Mouse (Mus musculus) forebrain, embryonic 12.5 days (tissue): ENCODE data around the gene Hmgn1. TPM values are rescaled to one million over a fixed set of nuclear protein-coding genes. Genes with fewer than 3 reads are reported as not detected.

Experiments used
- ATAC-seq: fragments of 200-750 bp; cut with Nextera tagmentation; 2 replicates; pipeline ENCODE4 v1.8.0; 2017; ENCODE audit warnings: moderate TSS enrichment; ENCODE audit not compliant: low FRiP score
- H3K27ac ChIP-seq: fragments of 300-500 bp; sonication (generic); 2 replicates; pipeline ENCODE4 v1.5.1; 2016; ENCODE audit warnings: mild to moderate bottlenecking
- H3K27me3 ChIP-seq: fragments of 300-500 bp; sonication (generic); 2 replicates; pipeline ENCODE4 v1.6.1; 2016; ENCODE audit warnings: mild to moderate bottlenecking
- H3K36me3 ChIP-seq: fragments of 300-500 bp; sonication (generic); replicated peaks from 2 replicates; pipeline ENCODE4 v1.6.1; 2016; ENCODE audit warnings: mild to moderate bottlenecking
- H3K4me1 ChIP-seq: fragments of 300-500 bp; sonication (generic); 2 replicates; pipeline ENCODE4 v1.6.1; 2016
- H3K4me2 ChIP-seq: fragments of 300-500 bp; sonication (generic); 2 replicates; pipeline ENCODE4 v1.6.1; 2016; ENCODE audit warnings: mild to moderate bottlenecking, moderate library complexity
- H3K4me3 ChIP-seq: fragments of 300-500 bp; sonication (generic); replicated peaks from 2 replicates; pipeline ENCODE4 v1.5.1; 2016; ENCODE audit warnings: mild to moderate bottlenecking
- H3K9ac ChIP-seq: fragments of 300-500 bp; sonication (generic); 2 replicates; pipeline ENCODE4 v1.6.1; 2016; ENCODE audit warnings: mild to moderate bottlenecking
- H3K9me3 ChIP-seq: fragments of 300-500 bp; sonication (generic); 2 replicates; pipeline ENCODE4 v1.6.1; 2016
- WGBS: fragments of 180-500 bp; shearing (Covaris S2); methylation state at CpG from one replicate; pipeline ENCODE4 v1.1.7; 2016; 5-methylcytosine and 5-hydroxymethylcytosine counted together
- polyA plus RNA-seq: library from polyadenylated mRNA; unstranded; fragments of >200 nt; fragmentation: Nextera tagmentation; extraction: Ambion mirVana; gene quantifications from 2 replicates; pipeline ENCODE4 v1.2.1, GENCODE M21; 2016

The Hmgn1 gene
- polyA plus RNA-seq, 1 experiment from 2014 or later = 799 TPM

DNA sequence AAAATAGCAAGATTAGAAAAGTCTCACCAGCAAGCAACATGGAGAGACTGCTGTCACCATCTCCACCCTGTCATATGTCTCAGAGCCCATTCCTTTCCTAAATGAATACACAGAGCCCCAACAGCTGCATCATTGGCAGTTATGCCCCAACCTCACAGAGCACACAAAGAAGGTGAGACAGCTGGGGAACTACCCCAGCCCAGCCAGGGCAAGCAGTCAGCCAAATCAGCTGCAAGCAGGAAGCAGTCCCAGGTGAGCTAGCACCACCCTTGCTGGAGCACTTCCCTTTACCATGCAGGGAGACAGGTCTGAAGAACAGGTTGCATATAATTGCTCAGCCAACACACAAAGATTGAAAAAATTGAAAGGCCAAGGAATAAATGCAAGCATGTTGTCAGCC, 41.9 kb downstream of the Hmgn1 start:
- Histone ChIP-seq H3K27me3 (no peaks in the 10 kb centered on the region), H3K4me2 (no peak overlapping the region), H3K4me1 (peaks cover 13% of the 10 kb centered on the region), H3K27ac (no peak overlapping the region), H3K36me3 (peaks cover 4% of the 10 kb centered on the region; the same call in 1 of the 2 replicates), H3K9ac (no peak overlapping the region), H3K4me3 (no peak overlapping the region), H3K9me3 (no peaks in the 10 kb centered on the region)
- no peak for ATAC-seq

DNA sequence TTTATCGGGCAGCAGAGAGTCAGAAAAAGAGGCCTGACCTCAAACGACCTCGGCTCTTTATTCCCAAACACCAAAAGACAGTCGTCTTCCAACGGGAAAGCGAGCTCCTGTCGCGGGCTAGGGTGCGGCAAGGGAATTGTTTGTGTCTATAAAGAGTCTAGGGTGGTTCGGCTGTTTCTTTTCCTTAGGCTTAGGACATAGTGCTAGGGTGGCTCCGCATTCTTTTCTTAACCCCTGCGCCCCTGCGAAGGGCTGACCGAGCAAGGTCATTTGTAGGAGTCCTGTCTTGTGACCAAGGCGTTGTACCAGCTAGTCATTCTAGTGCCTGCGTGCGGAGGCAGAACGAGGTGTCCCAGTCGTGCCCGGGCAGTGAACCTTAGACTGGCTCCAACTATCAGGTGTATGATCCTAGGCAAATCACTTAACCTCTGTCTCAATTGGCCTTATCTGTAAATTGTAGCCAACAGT, 44.3 kb downstream of the Hmgn1 start:
- ATAC-seq = no peak
- H3K9me3 ChIP-seq = no peaks in the 10 kb centered on the region
- H3K4me2 ChIP-seq = peak overlapping the region; percentile 76
- peak overlapping the region; percentile 97 for H3K27ac ChIP-seq
- H3K4me1 ChIP-seq = peaks cover 21% of the 10 kb centered on the region
- H3K36me3 ChIP-seq = peaks cover 28% of the 10 kb centered on the region
- no peaks in the 10 kb centered on the region for H3K27me3 ChIP-seq
- peak overlapping the region; percentile 97 for H3K9ac ChIP-seq
- whole genome bisulfite sequencing = 5% methylated on average over 20 of the region's 20 CpGs
- peak overlapping the region; percentile 96 for H3K4me3 ChIP-seq

DNA sequence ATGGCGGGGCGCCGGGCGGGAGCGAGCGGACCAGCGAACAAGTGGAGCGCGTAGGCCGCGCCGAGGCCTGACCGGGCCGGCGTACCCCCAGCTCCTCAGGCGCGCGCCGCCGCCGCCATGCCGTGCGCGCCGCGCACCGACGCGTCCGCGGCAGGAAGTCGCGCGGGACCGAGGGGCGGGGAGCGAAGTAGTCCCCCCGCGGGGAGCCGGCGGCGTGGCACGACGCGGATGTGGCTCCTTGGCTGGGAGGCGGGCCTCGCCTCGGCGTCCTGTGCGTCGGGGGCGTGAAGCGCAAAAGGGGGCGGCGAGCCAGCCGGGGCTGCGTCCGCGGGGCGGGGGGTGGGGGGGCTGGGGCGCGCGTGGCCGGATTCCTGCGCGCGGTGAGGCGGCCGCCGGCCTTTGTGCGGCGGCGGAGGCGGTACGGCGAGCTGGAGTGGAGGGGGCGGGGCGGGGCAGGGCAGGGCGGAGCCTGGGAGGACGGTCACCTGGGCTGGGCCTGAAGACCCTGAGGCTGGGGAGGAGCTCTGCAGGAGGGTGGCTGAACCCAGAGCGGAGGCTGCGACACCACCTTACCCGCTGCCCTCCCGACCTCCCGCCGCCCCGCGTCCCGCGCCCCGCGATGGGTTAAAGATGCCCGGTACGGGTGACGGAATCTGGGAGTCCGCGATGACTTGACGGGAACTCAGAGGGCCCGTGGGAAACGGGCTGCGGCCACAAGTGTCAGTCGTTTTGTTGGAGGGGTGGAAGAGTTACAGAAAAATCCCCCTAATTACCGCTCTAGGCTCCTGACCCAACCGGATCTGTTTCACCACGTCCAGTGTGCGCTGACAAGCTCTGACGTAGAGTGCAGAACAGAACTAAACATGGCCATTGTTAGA, 45.0 kb downstream of the Hmgn1 start, which contains the start of gene Brwd1:
TSS of gene Brwd1 (minus strand) at position 226 of the 878 bp plus-strand sequence.
- H3K9ac ChIP-seq = peak within 1 kb of the TSS; percentile 97
- peak within 1 kb of the TSS; percentile 76 for H3K4me2 ChIP-seq
- peak within 1 kb of the TSS; percentile 96 for H3K4me3 ChIP-seq
- WGBS = 1% methylated on average over 58 of the region's 107 CpGs
- peak; percentile 87 for ATAC-seq
- peaks cover 34% of the 10 kb centered on the region for H3K36me3 ChIP-seq
- H3K9me3 ChIP-seq = no peaks in the 10 kb centered on the region
- H3K27ac ChIP-seq = peak within 1 kb of the TSS; percentile 97
- no peaks in the 10 kb centered on the region for H3K27me3 ChIP-seq
- peaks cover 21% of the 10 kb centered on the region for H3K4me1 ChIP-seq

DNA sequence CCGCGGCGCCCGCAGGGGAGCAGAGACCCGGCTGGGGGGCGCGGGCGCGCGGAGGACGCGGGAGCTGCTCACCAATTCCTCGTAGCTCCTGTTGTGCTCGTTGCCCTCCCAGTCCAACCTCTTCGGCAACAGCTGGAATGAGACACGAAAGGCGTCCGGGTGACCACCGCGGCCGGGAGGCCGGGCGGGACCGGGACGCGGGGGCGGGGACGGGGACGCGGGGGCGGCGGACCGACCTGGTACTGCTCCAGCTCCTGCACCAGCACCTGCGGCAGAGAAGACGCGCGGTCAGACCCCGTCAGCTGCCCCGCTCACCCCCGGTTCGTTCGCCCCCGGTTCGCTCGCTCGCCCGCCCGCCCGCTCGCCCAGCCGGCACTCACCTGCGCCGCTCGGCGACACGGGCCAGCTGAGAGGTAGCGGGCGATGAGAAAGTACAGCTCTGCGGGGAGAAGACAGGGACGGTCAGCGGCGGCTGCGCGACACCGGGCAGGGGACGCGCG, 45.7 kb downstream of the Hmgn1 start:
- peaks cover 39% of the 10 kb centered on the region for H3K36me3 ChIP-seq
- WGBS = 0% methylated on average over 57 of the region's 68 CpGs
- H3K4me2 ChIP-seq = peak overlapping the region; percentile 76
- H3K27me3 ChIP-seq = no peaks in the 10 kb centered on the region
- H3K27ac ChIP-seq = peak overlapping the region; percentile 97
- peak overlapping the region; percentile 97 for H3K9ac ChIP-seq
- H3K9me3 ChIP-seq = no peaks in the 10 kb centered on the region
- H3K4me3 ChIP-seq = peak overlapping the region; percentile 96
- peak; percentile 48 for ATAC-seq
- peaks cover 21% of the 10 kb centered on the region for H3K4me1 ChIP-seq

DNA sequence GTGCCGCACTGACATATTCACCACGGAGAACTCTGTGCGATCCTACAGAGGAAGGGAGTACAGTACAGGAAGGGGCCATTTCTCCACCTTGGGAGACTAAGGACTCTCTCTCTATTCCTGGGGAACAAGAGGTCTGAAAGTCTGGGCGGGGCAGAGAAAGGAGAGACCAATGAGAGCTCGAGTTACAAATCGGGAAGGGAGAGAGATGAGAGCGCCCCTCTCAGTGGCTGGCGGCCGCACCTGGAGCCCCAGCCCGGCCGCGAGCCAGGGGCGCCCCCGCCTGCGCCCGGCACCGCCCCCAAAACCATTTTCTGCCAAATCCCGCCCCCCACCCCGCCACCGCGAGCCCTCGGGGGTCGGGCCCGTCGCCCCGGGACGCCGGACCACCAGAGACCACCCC, 46.2 kb downstream of the Hmgn1 start:
- Histone ChIP-seq H3K4me1 (peaks cover 21% of the 10 kb centered on the region), H3K9me3 (no peaks in the 10 kb centered on the region), H3K27me3 (no peaks in the 10 kb centered on the region), H3K4me3 (peak overlapping the region; percentile 96), H3K4me2 (peak overlapping the region; percentile 76), H3K27ac (peak overlapping the region; percentile 97), H3K9ac (peak overlapping the region; percentile 97), H3K36me3 (peaks cover 41% of the 10 kb centered on the region)
- peak; percentile 90 for ATAC-seq
- 3% methylated on average over 20 of the region's 28 CpGs for WGBS

DNA sequence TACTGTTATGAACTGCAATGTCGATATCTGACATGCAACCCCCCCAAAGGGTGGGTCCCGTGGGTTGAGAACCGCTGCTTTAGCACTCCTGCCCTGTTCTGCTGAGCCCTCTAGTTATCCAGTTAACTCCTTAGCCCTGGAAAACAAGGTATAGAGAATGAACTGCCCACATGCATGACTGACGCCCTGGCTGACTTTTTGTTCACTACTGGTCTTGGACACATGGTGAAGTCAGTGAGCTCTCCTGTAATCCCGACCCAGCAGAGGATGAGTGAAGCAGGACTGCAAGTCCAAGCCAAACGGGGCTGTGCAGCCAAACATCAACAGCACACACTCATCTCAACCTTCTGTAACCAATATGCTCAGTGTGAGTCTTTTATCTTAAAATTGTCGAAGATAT, 47.0 kb downstream of the Hmgn1 start:
- H3K9ac ChIP-seq = peak overlapping the region; percentile 97; the same call in 1 of the 2 replicates
- H3K4me1 ChIP-seq = peaks cover 21% of the 10 kb centered on the region
- 86% methylated on average over 7 of the region's 7 CpGs for WGBS

More for the DNA sequence above, 47.0 kb downstream of the Hmgn1 start:
- H3K36me3 ChIP-seq = peaks cover 49% of the 10 kb centered on the region
- H3K27ac ChIP-seq = no peak overlapping the region
- H3K4me2 ChIP-seq = peak overlapping the region; percentile 76
- H3K4me3 ChIP-seq = 0 out of 2 replicates have a peak overlapping the region, but pooled peaks have one; percentile 96
- H3K9me3 ChIP-seq = no peaks in the 10 kb centered on the region
- ATAC-seq = no peak
- H3K27me3 ChIP-seq = no peaks in the 10 kb centered on the region

Other genes starting within 250 kb of the Hmgn1 start
- gene Psmg1, start 136.8 kb downstream of the Hmgn1 start, polyA plus RNA-seq = 72.2 and 73.6 TPM in 2 replicates
- 212 and 217 TPM in 2 replicates for gene Brwd1, start 45.2 kb downstream of the Hmgn1 start, polyA plus RNA-seq
- gene Wrb, start 17.7 kb upstream of the Hmgn1 start, polyA plus RNA-seq = 116 and 127 TPM in 2 replicates
- 1.3 and 1.6 TPM in 2 replicates for gene Lca5l, start 64.5 kb upstream of the Hmgn1 start, polyA plus RNA-seq
- gene Sh3bgr, start 72.7 kb upstream of the Hmgn1 start, polyA plus RNA-seq = 0.59 and 1.6 TPM in 2 replicates
- 0.73 and 0.82 TPM in 2 replicates for gene B3galt5, start 108.1 kb upstream of the Hmgn1 start, polyA plus RNA-seq